Mouse (Mus musculus) embryonic facial prominence, embryonic 14.5 days (tissue): ENCODE data around the gene Rnf222. TPM values are rescaled to one million over a fixed set of nuclear protein-coding genes. Genes with fewer than 3 reads are reported as not detected.
A peak's percentile ranks its signal among the peaks of the same experiment; 100 is the strongest.

Source experiments
- ATAC-seq: fragments of 200-750 bp; cut with Nextera tagmentation; 2 replicates; pipeline ENCODE4 v1.8.0; 2017; ENCODE audit warnings: low read depth, moderate number of reproducible peaks, moderate TSS enrichment
- DNase-seq: peaks from one replicate; pipeline ENCODE4 v3.0.0-alpha.2; 2015; ENCODE audit warnings: low spot score
- H3K27ac ChIP-seq: fragments of 300-500 bp; sonication (generic); replicated peaks from 2 replicates; pipeline ENCODE4 v1.5.1; 2014; ENCODE audit warnings: low read depth, mild to moderate bottlenecking, low read length, moderate library complexity
- H3K27me3 ChIP-seq: fragments of 300-500 bp; sonication (generic); replicated peaks from 2 replicates; pipeline ENCODE4 v1.6.1; 2014; ENCODE audit warnings: low read length; ENCODE audit not compliant: control insufficient read depth, insufficient read depth
- H3K36me3 ChIP-seq: fragments of 300-500 bp; sonication (generic); 2 replicates; pipeline ENCODE4 v1.6.1; 2014; ENCODE audit warnings: low read length, mixed read lengths; ENCODE audit not compliant: control insufficient read depth, insufficient read depth
- H3K4me1 ChIP-seq: fragments of 300-500 bp; sonication (generic); 2 replicates; pipeline ENCODE4 v1.6.1; 2014; ENCODE audit warnings: antibody characterized with exemption, low read length; ENCODE audit not compliant: control insufficient read depth, insufficient read depth
- H3K4me2 ChIP-seq: fragments of 300-500 bp; sonication (generic); 2 replicates; pipeline ENCODE4 v1.6.1; 2014; ENCODE audit warnings: low read depth, mild to moderate bottlenecking, low read length, moderate library complexity, mixed read lengths
- H3K4me3 ChIP-seq: fragments of 300-500 bp; sonication (generic); 2 replicates; pipeline ENCODE4 v1.5.1; 2014; ENCODE audit warnings: low read depth, mild to moderate bottlenecking, low read length
- H3K9ac ChIP-seq: fragments of 300-500 bp; sonication (generic); 2 replicates; pipeline ENCODE4 v1.6.1; 2014; ENCODE audit warnings: low read depth, mild to moderate bottlenecking, low read length, moderate library complexity, mixed read lengths
- H3K9me3 ChIP-seq: fragments of 300-500 bp; sonication (generic); 2 replicates; pipeline ENCODE4 v1.6.1; 2016; ENCODE audit warnings: low read length; ENCODE audit not compliant: control insufficient read depth
- WGBS: fragments of 180-500 bp; shearing (Covaris S2); extraction: QIAGEN DNeasy Blood & Tissue Kit; methylation state at CpG from one replicate; pipeline ENCODE4 v1.1.7; 2014; 5-methylcytosine and 5-hydroxymethylcytosine counted together
- polyA plus RNA-seq: library from polyadenylated mRNA; unstranded; fragments of >200 nt; fragmentation: Nextera tagmentation; extraction: Ambion mirVana; gene quantifications from 2 replicates; pipeline ENCODE4 v1.2.1, GENCODE M21; 2014

Gene Rnf222
- polyA plus RNA-seq, 1 experiment from 2014 or later = 0.45 TPM

DNA sequence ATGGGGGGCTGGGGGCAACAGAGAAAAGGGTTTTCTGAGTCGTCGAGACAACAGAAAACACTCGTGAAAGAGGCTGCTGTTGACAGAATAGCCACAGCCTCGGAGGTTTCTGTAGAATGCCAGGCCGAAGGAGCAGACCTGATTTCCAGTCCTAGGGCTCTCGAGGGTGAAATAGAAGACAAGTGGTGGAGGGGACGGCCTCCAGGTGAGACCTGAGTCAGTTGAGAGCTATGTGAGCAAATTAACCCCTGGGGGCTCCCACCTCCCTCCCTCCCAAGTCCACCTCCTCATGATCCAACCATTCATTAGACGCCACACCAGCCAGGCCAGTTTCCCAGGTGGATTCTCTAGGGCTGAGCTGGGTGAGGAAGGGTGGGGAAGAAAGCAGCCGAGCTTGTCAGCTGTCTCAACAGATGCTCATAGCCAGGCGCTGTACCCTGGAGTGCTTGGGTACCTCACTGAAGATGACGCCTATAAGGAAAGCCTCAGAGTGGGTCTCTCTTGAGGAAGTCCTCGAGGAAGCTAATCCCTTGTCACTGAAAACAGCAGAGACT lies 5.6 kb downstream of the Rnf222 start:
- H3K27me3 ChIP-seq = no peaks in the 10 kb centered on the region
- no peaks in the 10 kb centered on the region for H3K36me3 ChIP-seq
- H3K9me3 ChIP-seq = no peaks in the 10 kb centered on the region
- H3K4me1 ChIP-seq = no peaks in the 10 kb centered on the region
- H3K9ac ChIP-seq = no peak overlapping the region
- H3K27ac ChIP-seq = no peak overlapping the region
- DNase-seq (peak; percentile 67), ATAC-seq (peak; percentile 81)
- H3K4me2 ChIP-seq = no peak overlapping the region
- 59% methylated on average over 12 of the region's 12 CpGs for WGBS
- H3K4me3 ChIP-seq = no peak overlapping the region

DNA sequence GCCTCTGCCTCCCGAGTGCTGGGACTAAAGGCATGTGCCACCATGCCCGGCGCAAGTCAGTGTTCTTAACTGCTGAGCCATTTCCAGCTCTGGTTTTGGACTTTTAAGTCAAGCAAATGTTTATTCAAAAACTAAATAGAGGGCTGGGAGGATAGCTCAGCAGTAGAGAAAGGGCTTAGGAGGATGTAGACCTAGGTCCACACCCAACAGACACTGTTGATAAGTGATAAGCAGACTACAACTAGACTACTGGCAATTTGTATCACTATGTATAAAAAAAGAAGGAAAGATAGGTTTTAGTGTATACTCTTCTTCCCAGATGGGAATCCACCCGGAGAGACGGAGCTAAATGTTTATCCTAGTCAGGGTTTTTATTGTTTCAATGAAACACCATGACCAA lies 7.9 kb downstream of the Rnf222 start:
- no peak overlapping the region for H3K9ac ChIP-seq
- no peaks in the 10 kb centered on the region; the same call in 1 of the 2 replicates for H3K4me1 ChIP-seq
- H3K9me3 ChIP-seq = no peaks in the 10 kb centered on the region
- DNase-seq = no peak
- ATAC-seq = no peak
- H3K27ac ChIP-seq = no peak overlapping the region
- H3K4me3 ChIP-seq = no peak overlapping the region
- no peaks in the 10 kb centered on the region for H3K27me3 ChIP-seq
- 86% methylated on average over 5 of the region's 5 CpGs for WGBS
- no peak overlapping the region for H3K4me2 ChIP-seq
- no peaks in the 10 kb centered on the region for H3K36me3 ChIP-seq

DNA sequence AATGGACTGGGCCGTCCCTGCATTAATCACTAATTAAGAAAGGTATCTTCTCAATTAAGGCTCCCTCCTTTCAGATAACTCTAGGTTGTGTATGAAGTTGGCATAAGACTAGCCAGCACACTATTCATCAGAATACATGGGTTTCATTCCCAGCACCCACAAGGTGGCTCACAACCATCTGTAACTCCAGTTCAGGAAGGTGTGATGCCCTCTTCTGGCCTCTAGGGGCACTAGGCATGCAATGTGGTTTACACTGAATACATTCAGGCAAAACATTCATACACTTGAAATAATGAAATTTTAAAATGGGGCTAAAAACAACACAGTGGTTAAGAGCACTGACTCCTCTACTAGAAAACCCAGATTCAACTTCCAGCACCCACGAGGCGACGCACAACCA lies 8.8 kb downstream of the Rnf222 start:
- no peaks in the 10 kb centered on the region; the same call in 1 of the 2 replicates for H3K4me1 ChIP-seq
- ATAC-seq = no peak
- no peak overlapping the region for H3K4me2 ChIP-seq
- H3K27ac ChIP-seq = no peak overlapping the region
- peak; percentile 34 for DNase-seq
- H3K9ac ChIP-seq = no peak overlapping the region
- 45% methylated on average over 4 of the region's 4 CpGs for WGBS
- H3K9me3 ChIP-seq = no peaks in the 10 kb centered on the region
- no peaks in the 10 kb centered on the region for H3K36me3 ChIP-seq
- H3K4me3 ChIP-seq = no peak overlapping the region
- no peaks in the 10 kb centered on the region for H3K27me3 ChIP-seq

DNA sequence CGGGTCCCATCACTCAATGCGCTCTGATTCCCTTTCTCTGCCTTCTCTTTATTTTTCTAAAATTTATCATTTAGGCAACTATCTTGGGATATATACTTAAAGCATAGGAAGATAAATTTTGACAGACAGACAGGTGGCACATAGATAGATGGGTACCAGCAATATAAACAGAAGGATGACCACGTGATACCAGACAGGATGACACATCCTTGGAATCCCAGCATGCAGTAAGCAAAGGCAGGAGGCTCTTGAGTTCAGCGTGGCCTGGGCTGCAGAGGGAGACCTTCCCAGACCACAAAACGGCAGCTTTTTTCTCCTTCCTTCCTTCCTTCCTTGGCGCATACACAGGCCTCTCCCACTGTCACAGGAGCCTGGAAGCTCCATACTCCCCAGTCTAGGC lies 9.5 kb downstream of the Rnf222 start:
- peaks cover 2% of the 10 kb centered on the region for H3K36me3 ChIP-seq
- no peak overlapping the region for H3K27ac ChIP-seq
- ATAC-seq (no peak), DNase-seq (no peak)
- no peaks in the 10 kb centered on the region for H3K9me3 ChIP-seq
- no peaks in the 10 kb centered on the region; the same call in 1 of the 2 replicates for H3K4me1 ChIP-seq
- H3K9ac ChIP-seq = no peak overlapping the region
- WGBS = 71% methylated on average over 6 of the region's 6 CpGs
- no peak overlapping the region for H3K4me3 ChIP-seq
- no peak overlapping the region for H3K4me2 ChIP-seq
- no peaks in the 10 kb centered on the region for H3K27me3 ChIP-seq

DNA sequence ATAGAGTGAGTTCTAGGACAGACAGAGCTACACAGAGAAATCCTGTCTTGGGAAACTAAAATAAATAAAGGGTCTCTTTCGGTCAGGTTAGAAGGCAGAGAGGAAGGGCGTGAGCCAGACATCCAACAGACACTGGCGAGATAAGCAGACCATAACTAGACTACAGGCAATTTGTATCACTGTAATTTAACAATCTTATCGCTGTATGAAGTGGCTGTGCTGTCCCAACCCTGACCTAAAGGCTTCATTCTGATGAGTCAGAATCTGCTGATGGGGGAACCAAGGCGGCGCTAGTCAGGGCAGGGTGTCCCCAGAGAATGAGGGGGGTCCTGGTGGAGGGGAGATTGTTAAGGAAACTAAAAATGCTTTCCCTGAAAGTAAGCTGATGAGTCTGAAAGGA lies 10.4 kb downstream of the Rnf222 start:
- Histone ChIP-seq H3K27ac (no peak overlapping the region), H3K4me2 (no peak overlapping the region), H3K36me3 (peaks cover 11% of the 10 kb centered on the region), H3K9ac (no peak overlapping the region), H3K27me3 (no peaks in the 10 kb centered on the region), H3K9me3 (no peaks in the 10 kb centered on the region), H3K4me1 (no peaks in the 10 kb centered on the region; the same call in 1 of the 2 replicates), H3K4me3 (no peak overlapping the region)
- no peak for DNase-seq
- no peak for ATAC-seq
- 82% methylated on average over 6 of the region's 6 CpGs for WGBS

DNA sequence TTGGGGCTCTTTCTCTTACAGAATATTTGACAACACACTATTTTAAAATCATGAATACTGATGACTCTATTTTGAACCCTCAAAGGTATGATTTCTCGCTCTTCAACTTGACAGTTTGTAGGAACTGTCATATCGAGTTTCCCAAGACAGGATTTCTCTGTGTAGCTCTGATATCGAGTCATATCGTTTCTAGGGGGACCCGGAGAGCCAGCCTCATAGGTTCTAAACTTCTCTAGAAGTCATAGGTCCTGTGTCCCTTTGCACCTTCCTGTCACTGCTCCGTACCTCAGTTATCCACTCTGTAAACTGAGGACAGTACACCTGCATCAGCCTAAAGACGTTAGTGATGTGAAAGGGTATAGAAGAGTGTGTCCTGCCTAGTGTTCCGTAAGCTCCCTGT lies 11.5 kb downstream of the Rnf222 start:
- WGBS = 81% methylated on average over 8 of the region's 8 CpGs
- H3K4me3 ChIP-seq = no peak overlapping the region
- no peak for DNase-seq
- no peaks in the 10 kb centered on the region for H3K27me3 ChIP-seq
- no peak overlapping the region for H3K27ac ChIP-seq
- no peak overlapping the region for H3K9ac ChIP-seq
- no peak overlapping the region for H3K4me2 ChIP-seq
- H3K9me3 ChIP-seq = no peaks in the 10 kb centered on the region
- ATAC-seq = no peak
- peaks cover 22% of the 10 kb centered on the region for H3K36me3 ChIP-seq
- H3K4me1 ChIP-seq = no peaks in the 10 kb centered on the region; the same call in 1 of the 2 replicates

DNA sequence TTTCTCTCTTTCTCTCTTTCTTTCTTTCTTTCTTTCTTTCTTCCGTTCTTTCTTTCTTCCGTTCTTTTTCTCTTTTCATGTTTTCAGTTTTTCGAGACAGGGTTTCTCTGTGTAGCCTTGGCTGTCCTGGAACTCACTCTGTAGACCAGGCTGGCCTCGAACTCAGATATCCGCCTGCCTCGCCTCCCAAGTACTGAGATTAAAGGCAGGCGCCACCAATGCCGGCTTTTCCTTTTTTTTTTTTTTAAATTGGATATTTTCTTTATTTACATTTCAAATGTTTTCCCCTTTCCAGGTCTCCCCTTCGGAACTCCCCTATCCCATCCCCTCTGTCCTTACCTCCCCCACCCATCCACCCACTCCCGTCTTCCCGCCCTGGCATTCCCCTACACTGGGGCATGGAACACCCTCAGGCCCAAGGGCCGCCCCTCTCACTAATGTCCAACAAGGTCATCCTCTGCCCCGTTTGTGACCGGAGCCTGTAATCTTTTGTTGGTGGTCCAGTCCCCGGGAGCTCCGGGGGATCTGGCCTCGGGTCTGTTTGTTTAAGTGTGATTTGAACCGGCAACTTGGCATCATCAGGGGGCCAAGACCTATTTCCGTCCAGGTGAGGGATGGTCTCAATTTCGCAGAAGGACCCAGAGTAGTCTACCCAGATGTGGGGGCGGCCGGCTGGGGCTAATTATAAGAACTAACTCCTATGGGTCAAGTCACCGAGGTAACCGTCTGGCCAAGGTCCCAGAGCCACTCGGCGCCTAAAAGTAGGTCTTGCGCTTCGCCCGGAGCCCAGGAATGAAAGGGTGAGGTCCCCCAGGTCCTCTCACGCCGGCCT lies 12.4 kb downstream of the Rnf222 start:
- WGBS = 22% methylated on average over 31 of the region's 31 CpGs
- Histone ChIP-seq H3K9me3 (no peaks in the 10 kb centered on the region), H3K4me1 (no peaks in the 10 kb centered on the region; the same call in 1 of the 2 replicates), H3K27me3 (no peaks in the 10 kb centered on the region), H3K27ac (no peak overlapping the region), H3K4me2 (peak overlapping the region; percentile 64), H3K4me3 (peak overlapping the region; percentile 58), H3K9ac (peak overlapping the region; percentile 99), H3K36me3 (peaks cover 31% of the 10 kb centered on the region)
- ATAC-seq (no peak; the same call in 1 of the 2 replicates), DNase-seq (no peak)

DNA sequence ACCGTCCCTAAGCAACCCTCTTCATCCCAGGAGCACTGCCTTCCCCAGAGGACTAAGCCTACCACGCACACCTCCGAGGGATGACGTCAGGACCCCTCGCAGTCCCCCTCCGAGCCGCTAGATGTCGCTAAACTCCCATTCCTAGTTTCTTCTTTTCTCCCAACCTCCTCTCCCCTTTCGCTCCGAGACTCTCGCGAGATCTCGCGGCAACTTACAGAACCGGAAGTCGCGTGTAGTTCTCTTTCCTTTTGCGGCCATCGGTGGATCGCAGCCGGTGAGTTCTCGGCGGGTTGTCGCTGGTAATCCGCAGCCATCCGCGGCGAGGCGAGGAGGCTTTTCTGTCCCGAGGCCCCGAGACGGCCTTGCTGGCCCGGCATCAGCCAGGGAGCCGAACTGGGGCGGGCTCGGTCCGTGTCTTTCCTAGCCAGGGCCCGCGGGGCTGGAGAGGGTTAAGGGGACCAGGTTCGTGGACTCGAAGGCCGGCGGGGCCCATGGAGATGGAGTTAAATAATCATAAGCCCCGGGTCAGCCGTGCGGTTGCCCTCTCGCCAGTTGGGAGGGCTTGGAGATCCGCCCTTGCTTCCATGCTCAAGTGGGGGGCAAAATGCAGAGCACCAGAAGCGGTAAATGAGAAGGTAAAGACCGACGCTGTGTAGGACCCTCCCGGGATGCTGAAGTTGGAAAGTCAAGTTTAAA lies 13.1 kb downstream of the Rnf222 start, which contains the start of gene Rpl26:
Gene Rpl26 (plus strand): TSS at position 233 of the 696 bp plus-strand sequence.
- DNase-seq (peak; percentile 99), ATAC-seq (peak; percentile 90)
- Histone ChIP-seq H3K9me3 (no peaks in the 10 kb centered on the region), H3K27me3 (no peaks in the 10 kb centered on the region), H3K4me1 (no peaks in the 10 kb centered on the region; the same call in 1 of the 2 replicates), H3K9ac (peak within 1 kb of the TSS; percentile 99), H3K27ac (peak within 1 kb of the TSS; percentile 92), H3K36me3 (peaks cover 38% of the 10 kb centered on the region), H3K4me2 (peak within 1 kb of the TSS; percentile 64), H3K4me3 (peak within 1 kb of the TSS; percentile 58)
- under 1% methylated on average over 52 of the region's 52 CpGs for WGBS
